Mouse (Mus musculus) stomach, postnatal 0 days (tissue): Measurements from ENCODE around the gene 2810004N23Rik.

Experiments
- CTCF ChIP-seq: IDR thresholded peaks from 2 replicates; pipeline ENCODE4 v1.5.1; 2016; ENCODE audit warnings: antibody characterized with exemption, low read depth, mild to moderate bottlenecking, moderate library complexity
- EP300 ChIP-seq: optimal IDR thresholded peaks from 2 replicates; pipeline ENCODE3; 2016; ENCODE audit warnings: antibody characterized with exemption

DNA sequence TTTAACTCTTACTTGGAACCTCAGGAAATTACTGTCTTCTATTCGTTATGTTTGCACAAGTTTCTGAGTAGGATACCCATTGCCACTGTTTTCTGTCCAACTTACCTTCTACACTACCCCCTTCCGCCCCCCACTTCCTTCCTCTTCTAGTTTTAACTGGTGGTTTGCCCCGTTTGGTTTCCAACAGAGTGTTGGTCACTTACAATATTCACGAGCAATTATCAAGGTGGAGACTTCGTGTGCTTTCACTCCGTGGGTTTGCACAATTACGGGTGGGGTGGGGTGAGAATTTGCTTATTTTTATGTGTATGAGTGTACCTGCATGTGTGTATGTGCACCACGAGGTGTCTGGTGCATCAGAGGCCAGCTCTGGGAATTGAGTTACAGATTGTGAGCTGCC is 809 bp upstream of the 2810004N23Rik start:
- no peak for TF ChIP-seq CTCF
- TF ChIP-seq EP300: no peak
